Mouse (Mus musculus) embryonic facial prominence, embryonic 13.5 days (tissue): ENCODE measurements at regions not wholly inside any gene's neighbourhood (a gene's known extent, or its start where the extent isn't known, plus 50 kb on each side); places are given as distances from the start of the nearest gene placed in this dataset.

ENCODE experiments used
- ATAC-seq: fragments of 200-750 bp; cut with Nextera tagmentation; 2 replicates; pipeline ENCODE4 v1.8.0; 2017; ENCODE audit warnings: low read depth; ENCODE audit not compliant: insufficient number of reproducible peaks, insufficient read depth, low FRiP score, low TSS enrichment
- H3K27ac ChIP-seq: fragments of 300-500 bp; sonication (generic); 2 replicates; pipeline ENCODE4 v1.5.1; 2015; ENCODE audit warnings: moderate library complexity, mild to moderate bottlenecking, inconsistent platforms
- H3K27me3 ChIP-seq: fragments of 300-500 bp; sonication (generic); 2 replicates; pipeline ENCODE4 v1.6.1; 2015; ENCODE audit warnings: mild to moderate bottlenecking, inconsistent platforms
- H3K36me3 ChIP-seq: fragments of 300-500 bp; sonication (generic); 2 replicates; pipeline ENCODE4 v1.6.1; 2015; ENCODE audit warnings: mild to moderate bottlenecking, inconsistent platforms
- H3K4me1 ChIP-seq: fragments of 300-500 bp; sonication (generic); 2 replicates; pipeline ENCODE4 v1.6.1; 2015; ENCODE audit warnings: inconsistent platforms
- H3K4me2 ChIP-seq: fragments of 300-500 bp; sonication (generic); 2 replicates; pipeline ENCODE4 v1.6.1; 2015; ENCODE audit warnings: moderate library complexity, mild to moderate bottlenecking, inconsistent platforms
- H3K4me3 ChIP-seq: fragments of 300-500 bp; sonication (generic); 2 replicates; pipeline ENCODE4 v1.5.1; 2015; ENCODE audit warnings: mild to moderate bottlenecking, inconsistent platforms
- H3K9ac ChIP-seq: fragments of 300-500 bp; sonication (generic); 2 replicates; pipeline ENCODE4 v1.6.1; 2015; ENCODE audit warnings: mild to moderate bottlenecking, inconsistent platforms
- H3K9me3 ChIP-seq: fragments of 300-500 bp; sonication (generic); 2 replicates; pipeline ENCODE4 v1.6.1; 2016; ENCODE audit warnings: inconsistent platforms
- WGBS: fragments of 180-500 bp; shearing (Covaris S2); methylation state at CpG from one replicate; pipeline ENCODE4 v1.1.7; 2015; ENCODE audit warnings: mixed read lengths; 5-methylcytosine and 5-hydroxymethylcytosine counted together

DNA sequence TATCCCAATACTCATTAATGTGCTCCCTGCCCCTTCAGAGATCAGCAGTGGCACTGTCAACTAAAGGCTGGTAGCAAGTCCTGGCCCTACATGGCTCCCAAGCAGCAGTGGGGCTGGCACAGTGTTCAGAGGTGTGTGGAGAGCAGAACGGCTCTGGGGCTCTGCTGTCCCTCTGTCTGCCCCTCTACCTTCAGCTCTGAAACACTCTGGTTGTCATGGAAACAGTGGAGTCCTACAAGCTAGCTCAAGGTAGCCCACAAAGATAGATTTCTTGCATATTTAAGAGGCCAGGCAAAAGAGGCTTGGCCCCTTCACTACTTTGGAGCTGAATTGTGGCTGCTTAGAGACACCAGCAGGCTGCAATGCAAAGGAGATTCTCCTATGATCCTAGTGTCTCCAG is 259.6 kb downstream of the Tcerg1l start:
- Histone ChIP-seq H3K4me1 (no peaks in the 10 kb centered on the region), H3K36me3 (no peaks in the 10 kb centered on the region), H3K27me3 (0 out of 2 replicates have a peak, but pooled peaks cover 3% of the 10 kb centered on the region), H3K4me2 (no peak overlapping the region), H3K27ac (no peak overlapping the region), H3K4me3 (no peak overlapping the region), H3K9ac (no peak overlapping the region), H3K9me3 (no peaks in the 10 kb centered on the region)
- 55% methylated on average over 1 of the region's 1 CpGs for WGBS
- ATAC-seq: no peak

DNA sequence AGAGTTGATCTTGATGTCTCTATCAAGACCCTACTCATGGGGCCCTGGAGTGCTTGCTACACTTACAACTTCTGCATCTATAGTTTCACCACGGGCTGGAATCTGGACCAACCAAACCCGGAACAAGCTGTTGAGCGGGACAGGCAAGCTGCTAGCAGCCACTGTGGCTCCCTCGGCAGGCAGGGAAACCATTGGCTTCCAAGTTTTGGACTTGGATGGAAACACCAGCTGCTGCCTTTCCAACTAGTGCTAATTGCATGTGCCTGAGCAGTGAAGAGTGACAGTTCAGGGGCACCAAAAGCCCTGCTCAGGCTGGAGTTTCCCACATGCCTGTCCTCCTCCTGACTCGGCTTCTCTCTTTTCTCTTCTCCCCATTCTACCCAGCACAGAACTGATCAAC is 257.8 kb downstream of the Tcerg1l start:
- Histone ChIP-seq H3K9me3 (no peaks in the 10 kb centered on the region), H3K4me2 (no peak overlapping the region), H3K36me3 (no peaks in the 10 kb centered on the region), H3K27me3 (0 out of 2 replicates have a peak, but pooled peaks cover 3% of the 10 kb centered on the region), H3K4me1 (no peaks in the 10 kb centered on the region), H3K27ac (no peak overlapping the region), H3K4me3 (no peak overlapping the region), H3K9ac (no peak overlapping the region)
- WGBS: 74% methylated on average over 5 of the region's 5 CpGs
- no peak for ATAC-seq

DNA sequence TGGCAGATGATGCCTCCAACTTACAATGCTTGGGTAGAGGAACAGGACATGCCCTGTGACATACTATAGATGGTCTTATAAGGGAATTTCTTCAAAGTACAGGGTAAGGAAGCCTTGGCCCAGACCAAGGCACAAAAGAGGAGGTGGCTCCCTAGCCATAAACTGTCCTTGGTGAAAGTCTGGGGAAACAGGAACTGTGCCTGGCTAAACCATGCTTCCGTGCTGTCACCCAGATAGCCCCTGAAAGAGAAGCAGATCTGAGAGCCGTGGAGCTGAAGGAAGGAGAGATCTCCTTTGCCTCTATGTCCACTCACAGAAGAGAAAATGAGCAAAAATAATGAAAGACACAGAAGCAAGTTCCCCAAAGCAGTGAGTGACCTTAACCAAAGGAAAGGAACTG is 248.0 kb downstream of the Tcerg1l start:
- no peak overlapping the region for H3K4me2 ChIP-seq
- no peak overlapping the region for H3K9ac ChIP-seq
- H3K27ac ChIP-seq: no peak overlapping the region
- WGBS: 86% methylated on average over 2 of the region's 2 CpGs
- no peak for ATAC-seq
- H3K27me3 ChIP-seq: no peaks in the 10 kb centered on the region
- no peaks in the 10 kb centered on the region for H3K4me1 ChIP-seq
- H3K4me3 ChIP-seq: no peak overlapping the region
- no peaks in the 10 kb centered on the region for H3K36me3 ChIP-seq
- no peaks in the 10 kb centered on the region for H3K9me3 ChIP-seq

DNA sequence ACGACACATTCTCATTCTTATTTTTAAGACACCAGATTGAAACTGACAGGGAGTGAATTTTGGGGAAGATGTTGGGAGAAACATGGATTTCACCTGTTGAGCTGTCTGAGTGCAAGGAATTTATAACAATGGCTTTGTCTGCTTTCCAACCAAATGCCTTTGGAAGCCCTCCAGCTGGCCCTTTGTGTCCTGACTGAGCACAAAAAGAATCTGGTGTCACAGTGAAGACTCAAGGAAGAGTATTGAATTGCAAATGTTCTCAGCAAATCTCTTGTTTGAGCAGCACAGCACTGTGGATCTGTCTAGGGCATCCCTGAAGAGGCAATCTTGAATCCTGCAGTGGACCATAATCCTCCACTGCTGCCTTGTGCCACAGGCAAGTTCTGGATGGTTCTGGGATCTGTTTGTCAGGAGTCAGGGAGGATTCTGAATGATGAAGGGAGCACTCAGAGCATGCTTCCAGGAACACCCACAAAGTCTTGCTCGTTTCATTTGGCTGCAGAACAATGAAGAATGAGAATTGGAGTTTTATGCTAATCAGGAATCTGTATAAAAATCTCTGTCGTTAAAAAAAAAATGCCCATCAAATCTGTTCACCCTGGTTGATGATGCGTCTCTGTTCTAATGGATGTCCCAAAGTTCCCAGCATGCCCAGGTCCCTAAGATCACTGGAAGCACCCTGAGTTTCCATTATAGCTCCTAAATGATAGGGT is 243.9 kb downstream of the Tcerg1l start:
- Histone ChIP-seq H3K36me3 (no peaks in the 10 kb centered on the region), H3K27me3 (no peaks in the 10 kb centered on the region), H3K27ac (no peak overlapping the region), H3K4me2 (no peak overlapping the region), H3K4me3 (no peak overlapping the region), H3K9me3 (no peaks in the 10 kb centered on the region), H3K4me1 (no peaks in the 10 kb centered on the region), H3K9ac (no peak overlapping the region)
- no peak for ATAC-seq
- WGBS: 63% methylated on average over 4 of the region's 4 CpGs
